Comparison of ENCODE assay signal across 22 mouse cellular contexts in the genomic region with DNA sequence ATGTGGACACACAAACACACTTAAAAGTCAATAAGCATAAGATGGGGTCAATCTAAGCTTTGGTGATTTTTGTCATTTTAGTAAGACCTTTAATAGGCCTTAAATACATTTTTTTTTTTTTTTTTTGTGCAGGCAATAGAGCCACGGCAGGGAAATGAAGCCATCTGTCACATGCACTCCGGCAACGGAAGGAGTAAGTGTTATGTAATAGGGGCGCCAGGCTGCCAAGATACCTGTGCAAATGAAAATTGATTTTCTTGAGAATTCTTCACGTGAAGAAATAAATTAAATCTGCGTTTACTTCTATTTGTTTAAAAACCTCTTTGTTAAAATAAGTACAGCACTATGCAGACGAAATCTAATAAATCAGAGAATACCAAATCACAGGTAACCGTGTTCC. TPM values are rescaled to one million over a fixed set of nuclear protein-coding genes. Genes with fewer than 3 reads are reported as not detected.
DNase-seq lines count a peak whose midpoint lies in the region; ATAC-seq and TF ChIP-seq lines count a peak whose summit lies in the region.
"Had no signal": no experiment of that assay in that cellular context is flagged by ENCODE, and none has a peak within 500 bp of the region (broad histone marks: within the 10 kb centered on the region; RNA-seq: fewer than 3 reads in every experiment).

No protein-coding gene starts in this region.

- peaks cover 8% of the 10 kb centered on the region; the same call in 1 of the 2 replicates for H3K9me3 ChIP-seq in heart, embryonic 10.5 days
- peaks cover 4% of the 10 kb centered on the region; the same call in 1 of the 2 replicates for H3K9me3 ChIP-seq in midbrain, embryonic 16.5 days (replicated peaks; ENCODE audit: control insufficient read depth, low read length, poor library complexity, severe bottlenecking)
- H3K9me3 ChIP-seq: kidney, embryonic 15.5 days had no signal

- no peak for TF ChIP-seq POLR2A in lung, adult 2 months (IDR thresholded peaks at IDR 0.05; ENCODE audit: borderline replicate concordance, extremely low read depth, low read depth, low read length)

- no peak for TF ChIP-seq CTCF in lung, adult 2 months (IDR thresholded peaks at IDR 0.05; ENCODE audit: insufficient read depth, low read length)

- DNase-seq in lung, postnatal 36 days, result peak; percentile 10
- no peak for DNase-seq in lung, adult 2 months
- peak; percentile 75 for DNase-seq in cerebellum, adult 9-10 months
- peak; percentile 68 to 82 for DNase-seq in cerebellum, postnatal 25 days
- no peak for DNase-seq in heart, embryonic 10.5 days (ENCODE audit: low spot score)
- no peak for DNase-seq in frontal cortex, postnatal 36 days (ENCODE audit: low spot score in 2 of 2)
- DNase-seq: adrenal gland, adult 2 months; adrenal gland, postnatal 25 days; embryo, embryonic 11 days; gastrocnemius, postnatal 14 days; kidney, adult 2 months had no signal

- H3K27ac ChIP-seq in heart, embryonic 10.5 days, result no peak overlapping the region
- H3K27ac ChIP-seq in midbrain, embryonic 16.5 days (ENCODE audit: low read length), result no peak overlapping the region
- H3K27ac ChIP-seq: embryonic facial prominence, embryonic 15.5 days; forebrain, embryonic 15.5 days; hindbrain, embryonic 10.5 days; hindbrain, embryonic 14.5 days; kidney, embryonic 15.5 days had no signal

- H3K4me3 ChIP-seq in lung, adult 2 months (replicated peaks; ENCODE audit: extremely low read depth, low read depth, low read length), result no peak overlapping the region
- H3K4me3 ChIP-seq in heart, embryonic 10.5 days, result no peak overlapping the region
- H3K4me3 ChIP-seq in midbrain, embryonic 16.5 days (ENCODE audit: low read depth, low read length), result no peak overlapping the region
- H3K4me3 ChIP-seq: embryonic facial prominence, embryonic 15.5 days; forebrain, embryonic 15.5 days; hindbrain, embryonic 10.5 days; kidney, embryonic 15.5 days had no signal

- WGBS in lung, adult 2 months, result 68% methylated on average over 8 of the region's 8 CpGs
- 84% methylated on average over 8 of the region's 8 CpGs for WGBS in heart, embryonic 10.5 days
- WGBS in midbrain, embryonic 16.5 days, result 75% methylated on average over 8 of the region's 8 CpGs

- no peaks in the 10 kb centered on the region for H3K4me1 ChIP-seq in lung, adult 2 months (ENCODE audit: control insufficient read depth, insufficient read depth, low read length)
- H3K4me1 ChIP-seq in heart, embryonic 10.5 days, result peaks cover 5% of the 10 kb centered on the region
- H3K4me1 ChIP-seq in midbrain, embryonic 16.5 days (ENCODE audit: control insufficient read depth, insufficient read depth, low read length), result no peaks in the 10 kb centered on the region
- H3K4me1 ChIP-seq: embryonic facial prominence, embryonic 15.5 days; forebrain, embryonic 15.5 days; hindbrain, embryonic 10.5 days; kidney, embryonic 15.5 days had no signal

- ATAC-seq in megakaryocyte progenitor cell, adult 5-6 weeks (replicated peaks; ENCODE audit: poor library complexity), result 0 out of 2 replicates have a peak, but pooled peaks have one; percentile 30
- no peak for ATAC-seq in midbrain, embryonic 16.5 days
- ATAC-seq: forebrain, embryonic 15.5 days; intestine, embryonic 16.5 days; Patski had no signal

- no peak overlapping the region for H3K9ac ChIP-seq in midbrain, embryonic 16.5 days (ENCODE audit: low read depth, low read length)
- H3K9ac ChIP-seq: embryonic facial prominence, embryonic 15.5 days; forebrain, embryonic 15.5 days; hindbrain, embryonic 14.5 days; kidney, embryonic 15.5 days had no signal

- H3K4me2 ChIP-seq in midbrain, embryonic 16.5 days (ENCODE audit: low read length), result no peak overlapping the region
- H3K4me2 ChIP-seq: embryonic facial prominence, embryonic 15.5 days; forebrain, embryonic 15.5 days; hindbrain, embryonic 14.5 days; kidney, embryonic 15.5 days had no signal

- no peaks in the 10 kb centered on the region; the same call in 1 of the 2 replicates for H3K27me3 ChIP-seq in heart, embryonic 10.5 days (ENCODE audit: insufficient read depth, poor library complexity, severe bottlenecking)
- H3K27me3 ChIP-seq in midbrain, embryonic 16.5 days (ENCODE audit: control insufficient read depth, insufficient read depth, low read depth, low read length), result no peaks in the 10 kb centered on the region
- H3K27me3 ChIP-seq: CH12.LX; embryonic facial prominence, embryonic 15.5 days; forebrain, embryonic 15.5 days; kidney, embryonic 15.5 days; Patski had no signal

- no peaks in the 10 kb centered on the region for H3K36me3 ChIP-seq in heart, embryonic 10.5 days
- H3K36me3 ChIP-seq in midbrain, embryonic 16.5 days (ENCODE audit: control insufficient read depth, insufficient read depth, low read length), result no peaks in the 10 kb centered on the region
- H3K36me3 ChIP-seq: embryonic facial prominence, embryonic 15.5 days; forebrain, embryonic 15.5 days; hindbrain, embryonic 10.5 days; kidney, embryonic 15.5 days had no signal

RNA-seq across cellular contexts. Expression of gene Card11, which starts 54.6 kb away (rescaled TPM):
- 12.3 and 15.3 TPM in 2 replicates for polyA plus RNA-seq in lung, adult 2 months (2012; rRNA removed)
- 0.20 and 0.32 TPM in 2 replicates for total RNA-seq in megakaryocyte progenitor cell, adult 5-6 weeks (2015)
- total RNA-seq in megakaryocyte progenitor cell, adult 5-6 weeks (2017), result 0.17 and 0.20 TPM in 2 replicates
- 0.11 TPM in 1 of 2 replicates, not detected in the other for polyA plus RNA-seq in heart, embryonic 10.5 days (2016; fragmentation: Nextera tagmentation; extraction: Ambion mirVana)
- polyA plus RNA-seq in midbrain, embryonic 16.5 days (2015; fragmentation: Nextera tagmentation; extraction: Ambion mirVana), result 0.11 TPM in 1 of 2 replicates, not detected in the other
- polyA plus RNA-seq: forebrain, embryonic 11.5 days; Patski had no signal

Comparison
In these comparisons a context has a peak if more than half of its experiments do, and no peak if none do; other contexts are left out.
1. DNase-seq: peak in lung, postnatal 36 days (single experiment), cerebellum, adult 9-10 months (single experiment) and cerebellum, postnatal 25 days (2 of 2); none in lung, adult 2 months (single experiment), heart, embryonic 10.5 days (single experiment) and frontal cortex, postnatal 36 days (0 of 2).
2. RNA of gene Card11, which starts 54.6 kb away (polyA plus RNA-seq): 12.3 to 15.3 TPM in lung, adult 2 months; 0.11 TPM in heart, embryonic 10.5 days and 0.11 TPM in midbrain, embryonic 16.5 days; every median in the first group is over 10 times any median in the second.